Comparison of ENCODE assay signal across 8 mouse cellular contexts in genomic region chr11:120647047-120647830, GRCm38 (mm10). TPM values are rescaled to one million over a fixed set of nuclear protein-coding genes. Genes with fewer than 3 reads are reported as not detected.
DNase-seq lines count a peak whose midpoint lies in the region; ATAC-seq and TF ChIP-seq lines count a peak whose summit lies in the region.

No protein-coding gene starts in this region.

- 0 out of 2 replicates have a peak overlapping the region, but pooled peaks have one; percentile 9 for H3K9ac ChIP-seq in kidney, embryonic 14.5 days (ENCODE audit: low read depth, low read length)
- no peak overlapping the region for H3K9ac ChIP-seq in CH12.LX (ENCODE audit: insufficient read depth, low read depth)
- 0 out of 2 replicates have a peak overlapping the region, but pooled peaks have one; percentile 15 for H3K9ac ChIP-seq in liver, embryonic 15.5 days

- TF ChIP-seq RAD21 in CH12.LX (IDR thresholded peaks at IDR 0.05; ENCODE audit: low read depth, low read length): no peak

- no peak for TF ChIP-seq POLR2A in CH12.LX (IDR thresholded peaks at IDR 0.05; ENCODE audit: low read depth, low read length)

- peaks cover 4% of the 10 kb centered on the region; the same call in 1 of the 2 replicates for H3K27me3 ChIP-seq in kidney, embryonic 14.5 days (ENCODE audit: control insufficient read depth, insufficient read depth, low read length)
- H3K27me3 ChIP-seq in CH12.LX (replicated peaks): peaks cover 3% of the 10 kb centered on the region
- peaks cover 56% of the 10 kb centered on the region for H3K27me3 ChIP-seq in liver, embryonic 15.5 days

- TF ChIP-seq CTCF in CH12.LX (conservative IDR thresholded peaks at IDR 0.05 in 1 of 2, IDR thresholded peaks at IDR 0.05 in 1 of 2; ENCODE audit: low read depth in 2 of 2, low read length in 2 of 2): no peak

- H3K4me2 ChIP-seq in kidney, embryonic 14.5 days (replicated peaks; ENCODE audit: low read depth, low read length): no peak overlapping the region; the same call in 1 of the 2 replicates
- H3K4me2 ChIP-seq in CH12.LX (ENCODE audit: insufficient read depth, low read depth, poor library complexity, severe bottlenecking): peak overlapping the region; percentile 74; the same call in 1 of the 2 replicates
- H3K4me2 ChIP-seq in liver, embryonic 15.5 days: peak overlapping the region; percentile 62

- WGBS in kidney, embryonic 14.5 days: 81% methylated on average over 35 of the region's 35 CpGs
- WGBS in liver, embryonic 15.5 days (ENCODE audit: insufficient replicate concordance): 79% methylated on average over 35 of the region's 35 CpGs

- H3K36me3 ChIP-seq in kidney, embryonic 14.5 days (ENCODE audit: control insufficient read depth, insufficient read depth, low read length): no peaks in the 10 kb centered on the region
- no peaks in the 10 kb centered on the region for H3K36me3 ChIP-seq in CH12.LX (replicated peaks in 1 of 2; ENCODE audit: control insufficient read depth in 1 of 2, insufficient read depth in 1 of 2, low read length in 1 of 2)
- H3K36me3 ChIP-seq in liver, embryonic 15.5 days (replicated peaks): no peaks in the 10 kb centered on the region

- no peak overlapping the region for H3K4me3 ChIP-seq in kidney, embryonic 14.5 days (ENCODE audit: low read length)
- peak overlapping the region; percentile 15 to 46 (median 40) for H3K4me3 ChIP-seq in CH12.LX (replicated peaks in 1 of 3; ENCODE audit: low read depth in 2 of 3, low read length in 2 of 3, poor library complexity in 1 of 3)
- peak overlapping the region; percentile 35; the same call in 1 of the 2 replicates for H3K4me3 ChIP-seq in brown adipose tissue, adult 24 weeks (ENCODE audit: insufficient read depth, low read depth, low read length)
- H3K4me3 ChIP-seq in liver, embryonic 15.5 days (replicated peaks): peak overlapping the region; percentile 42

- H3K4me1 ChIP-seq in kidney, embryonic 14.5 days (ENCODE audit: control insufficient read depth, insufficient read depth, low read length): peaks cover 9% of the 10 kb centered on the region
- peaks cover 16 to 39% of the 10 kb centered on the region in 2 experiments for H3K4me1 ChIP-seq in CH12.LX (ENCODE audit: control insufficient read depth in 1 of 2, insufficient read depth in 2 of 2)
- peaks cover 4% of the 10 kb centered on the region for H3K4me1 ChIP-seq in brown adipose tissue, adult 24 weeks (ENCODE audit: control insufficient read depth, insufficient read depth, insufficient read length, low read length)
- peaks cover 32% of the 10 kb centered on the region for H3K4me1 ChIP-seq in liver, embryonic 15.5 days (replicated peaks)

- no peaks in the 10 kb centered on the region for H3K9me3 ChIP-seq in kidney, embryonic 14.5 days (ENCODE audit: control insufficient read depth, low read length)
- no peaks in the 10 kb centered on the region for H3K9me3 ChIP-seq in CH12.LX (replicated peaks; ENCODE audit: low read length)
- no peaks in the 10 kb centered on the region for H3K9me3 ChIP-seq in liver, embryonic 15.5 days (replicated peaks)

- no peak for TF ChIP-seq EP300 in CH12.LX (IDR thresholded peaks at IDR 0.05; ENCODE audit: low read length)

- H3K79me2 ChIP-seq in CH12.LX (replicated peaks; ENCODE audit: control insufficient read depth, extremely low read depth, insufficient read depth, poor library complexity, severe bottlenecking): no peaks in the 10 kb centered on the region

- in situ Hi-C loops in CH12.LX (cut with MboI; ENCODE audit: low pct_ligation_motif_present, low pct_unique_long_range_greater_than_20kb, low sequenced_read_pairs): no loop called here

- H3K27ac ChIP-seq in kidney, embryonic 14.5 days (ENCODE audit: low read depth, low read length): no peak overlapping the region
- H3K27ac ChIP-seq in CH12.LX (ENCODE audit: insufficient read depth, low read depth): no peak overlapping the region
- no peak overlapping the region for H3K27ac ChIP-seq in brown adipose tissue, adult 24 weeks (replicated peaks; ENCODE audit: low read depth, low read length)
- H3K27ac ChIP-seq in liver, embryonic 15.5 days (replicated peaks): no peak overlapping the region

- no peak for ATAC-seq in kidney, embryonic 14.5 days (ENCODE audit: low FRiP score, low TSS enrichment)
- no peak for ATAC-seq in liver, embryonic 15.5 days (ENCODE audit: insufficient read depth)
- ATAC-seq in erythroblast, adult 5-6 weeks (replicated peaks; ENCODE audit: low FRiP score, poor library complexity, severe bottlenecking): no peak

- DNase-seq in kidney, postnatal 14 days: no peak
- DNase-seq in CH12.LX (ENCODE audit: extremely low read depth): no peak
- DNase-seq in cerebellum, adult 8-10 months: no peak
- DNase-seq in spleen, postnatal 14 days (ENCODE audit: low spot score in 2 of 2): no peak

- dilution Hi-C loops in CH12.LX (cut with MboI; ENCODE audit: extremely low pct_ligation_motif_present, extremely low pct_unique_long_range_greater_than_20kb, low sequenced_read_pairs): no loop called here

TF ChIP-seq in CH12.LX, 34 proteins besides CTCF, POLR2A, EP300 and RAD21 (continues in another document):
- no peak for TF ChIP-seq CHD2 (IDR thresholded peaks at IDR 0.05; ENCODE audit: low read length)
- no peak for TF ChIP-seq ETS1 (conservative IDR thresholded peaks at IDR 0.05; ENCODE audit: low read depth, low read length)
- no peak for TF ChIP-seq MAFK (IDR thresholded peaks at IDR 0.05; ENCODE audit: insufficient replicate concordance, low read length)
- TF ChIP-seq ELF1 (IDR thresholded peaks at IDR 0.05; ENCODE audit: low read depth, low read length): no peak
- TF ChIP-seq HCFC1 (IDR thresholded peaks at IDR 0.05; ENCODE audit: low read depth, low read length): no peak
- TF ChIP-seq MAZ (IDR thresholded peaks at IDR 0.05; ENCODE audit: low read depth, low read length): no peak
- TF ChIP-seq NELFE (IDR thresholded peaks at IDR 0.05; ENCODE audit: low read depth, low read length): no peak
- TF ChIP-seq RCOR1 (conservative IDR thresholded peaks at IDR 0.05; ENCODE audit: low read depth, low read length): no peak
- no peak for TF ChIP-seq TCF12 (IDR thresholded peaks at IDR 0.05; ENCODE audit: low read depth, low read length)
- TF ChIP-seq MAX (IDR thresholded peaks at IDR 0.05; ENCODE audit: low read length): no peak
- TF ChIP-seq POLR2AphosphoS2 (IDR thresholded peaks at IDR 0.05; ENCODE audit: low read depth, low read length): no peak

RNA-seq across cellular contexts. Expression of gene Myadml2, which starts 0.7 kb away (rescaled TPM):
- polyA plus RNA-seq in kidney, embryonic 14.5 days (2014; fragmentation: Nextera tagmentation; extraction: Ambion mirVana): not detected in 2 replicates
- 0.68 and 0.88 TPM in 2 replicates for total RNA-seq in CH12.LX (2012; rRNA removed)
- not detected in 2 replicates for total RNA-seq in CH12.LX (2014; rRNA removed)
- not detected in 2 replicates for polyA plus RNA-seq in CH12.LX (2012; ENCODE audit: insufficient read length, low read depth)
- 2.7 and 3.8 TPM in 2 replicates for polyA plus RNA-seq in brown adipose tissue, adult 24 weeks (2012; ENCODE audit: insufficient read depth, insufficient read length, missing spikeins)
- 0.29 and 1.0 TPM in 2 replicates for polyA plus RNA-seq in liver, embryonic 15.5 days (2015; fragmentation: Nextera tagmentation; extraction: Ambion mirVana)
- not detected in 2 replicates for total RNA-seq in erythroblast, adult 5-6 weeks (2015; ENCODE audit: low replicate concordance)
- not detected in 2 replicates for total RNA-seq in erythroblast, adult 5-6 weeks (2017; ENCODE audit: low replicate concordance)

RNA-seq across cellular contexts. Expression of gene Pycr1, which starts 3.7 kb away (rescaled TPM):
- 19.9 and 21.8 TPM in 2 replicates for polyA plus RNA-seq in kidney, embryonic 14.5 days (2014; fragmentation: Nextera tagmentation; extraction: Ambion mirVana)
- total RNA-seq in CH12.LX (2012; rRNA removed) (26.2 and 75.3 TPM in 2 replicates), CH12.LX (2014; rRNA removed) (18.3 and 21.0 TPM in 2 replicates)
- 27.2 and 32.3 TPM in 2 replicates for polyA plus RNA-seq in CH12.LX (2012; ENCODE audit: insufficient read length, low read depth)
- 1.0 and 1.3 TPM in 2 replicates for polyA plus RNA-seq in brown adipose tissue, adult 24 weeks (2012; ENCODE audit: insufficient read depth, insufficient read length, missing spikeins)
- polyA plus RNA-seq in liver, embryonic 15.5 days (2015; fragmentation: Nextera tagmentation; extraction: Ambion mirVana): 5.1 and 5.7 TPM in 2 replicates
- total RNA-seq in erythroblast, adult 5-6 weeks (2015; ENCODE audit: low replicate concordance): 2.3 TPM in 1 of 2 replicates, not detected in the other
- not detected in 2 replicates for total RNA-seq in erythroblast, adult 5-6 weeks (2017; ENCODE audit: low replicate concordance)

RNA-seq across cellular contexts. Expression of gene Notum, which starts 13.7 kb away (rescaled TPM):
- 6.9 and 9.9 TPM in 2 replicates for polyA plus RNA-seq in kidney, embryonic 14.5 days (2014; fragmentation: Nextera tagmentation; extraction: Ambion mirVana)
- total RNA-seq in CH12.LX (2012; rRNA removed): not detected in 2 replicates
- total RNA-seq in CH12.LX (2014; rRNA removed): not detected in 2 replicates
- polyA plus RNA-seq in CH12.LX (2012; ENCODE audit: insufficient read length, low read depth): not detected in 2 replicates
- polyA plus RNA-seq in brown adipose tissue, adult 24 weeks (2012; ENCODE audit: insufficient read depth, insufficient read length, missing spikeins): not detected in 2 replicates
- 0.33 and 0.40 TPM in 2 replicates for polyA plus RNA-seq in liver, embryonic 15.5 days (2015; fragmentation: Nextera tagmentation; extraction: Ambion mirVana)
- not detected in 2 replicates for total RNA-seq in erythroblast, adult 5-6 weeks (2015; ENCODE audit: low replicate concordance)
- not detected in 2 replicates for total RNA-seq in erythroblast, adult 5-6 weeks (2017; ENCODE audit: low replicate concordance)

RNA-seq across cellular contexts. Expression of gene Mafg, which starts 13.8 kb away (rescaled TPM):
- polyA plus RNA-seq in kidney, embryonic 14.5 days (2014; fragmentation: Nextera tagmentation; extraction: Ambion mirVana): 26.9 and 27.9 TPM in 2 replicates
- total RNA-seq in CH12.LX (2012; rRNA removed) (26.4 and 29.3 TPM in 2 replicates), CH12.LX (2014; rRNA removed) (14.6 and 17.0 TPM in 2 replicates)
- polyA plus RNA-seq in CH12.LX (2012; ENCODE audit: insufficient read length, low read depth): 62.1 and 63.7 TPM in 2 replicates
- 10.4 and 13.3 TPM in 2 replicates for polyA plus RNA-seq in brown adipose tissue, adult 24 weeks (2012; ENCODE audit: insufficient read depth, insufficient read length, missing spikeins)
- 37.6 and 42.3 TPM in 2 replicates for polyA plus RNA-seq in liver, embryonic 15.5 days (2015; fragmentation: Nextera tagmentation; extraction: Ambion mirVana)
- total RNA-seq in erythroblast, adult 5-6 weeks (2015; ENCODE audit: low replicate concordance): 65.3 and 78.0 TPM in 2 replicates
- 137 and 154 TPM in 2 replicates for total RNA-seq in erythroblast, adult 5-6 weeks (2017; ENCODE audit: low replicate concordance)

RNA-seq across cellular contexts. Expression of gene Sirt7, which starts 22.2 kb away (rescaled TPM):
- 23.8 and 28.6 TPM in 2 replicates for polyA plus RNA-seq in kidney, embryonic 14.5 days (2014; fragmentation: Nextera tagmentation; extraction: Ambion mirVana)
- total RNA-seq in CH12.LX (2012; rRNA removed): 75.2 and 87.1 TPM in 2 replicates
- 71.7 and 74.4 TPM in 2 replicates for total RNA-seq in CH12.LX (2014; rRNA removed)
- polyA plus RNA-seq in CH12.LX (2012; ENCODE audit: insufficient read length, low read depth): 84.4 and 91.3 TPM in 2 replicates
- polyA plus RNA-seq in brown adipose tissue, adult 24 weeks (2012; ENCODE audit: insufficient read depth, insufficient read length, missing spikeins): 5.8 and 10.5 TPM in 2 replicates
- polyA plus RNA-seq in liver, embryonic 15.5 days (2015; fragmentation: Nextera tagmentation; extraction: Ambion mirVana): 32.3 and 36.9 TPM in 2 replicates
- 21.9 and 26.1 TPM in 2 replicates for total RNA-seq in erythroblast, adult 5-6 weeks (2015; ENCODE audit: low replicate concordance)
- total RNA-seq in erythroblast, adult 5-6 weeks (2017; ENCODE audit: low replicate concordance): 48.8 and 52.1 TPM in 2 replicates
